12 mouse cellular contexts compared by ENCODE assay signal in the genomic region with DNA sequence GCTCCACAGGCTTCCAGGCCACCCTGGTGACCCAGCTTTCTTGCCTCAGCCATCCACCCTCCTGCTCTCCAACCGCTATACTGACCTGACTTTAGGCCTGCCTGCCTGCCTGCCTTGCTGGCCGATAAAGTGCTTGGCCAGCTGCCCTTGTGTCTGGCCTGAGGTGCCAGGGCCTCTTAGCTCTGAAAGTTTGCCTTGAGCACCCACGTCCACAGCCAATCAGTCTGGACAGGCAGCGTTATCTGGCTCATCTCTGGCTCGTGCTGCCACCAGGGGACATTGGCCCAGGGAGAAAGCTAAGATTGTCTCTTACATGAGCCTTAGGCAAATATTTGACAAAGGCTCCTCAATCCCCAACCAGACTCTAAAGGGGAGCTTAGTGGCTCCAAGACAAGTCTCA.
DNase-seq lines count a peak whose midpoint lies in the region; TF ChIP-seq lines count a peak whose summit lies in the region.
"Had no signal": no experiment of that assay in that cellular context is flagged by ENCODE, and none has a peak within 500 bp of the region (broad histone marks: within the 10 kb centered on the region; RNA-seq: fewer than 3 reads in every experiment).

No protein-coding gene starts in this region.

- no peak overlapping the region for H3K4me3 ChIP-seq in lung, adult 2 months (replicated peaks; ENCODE audit: extremely low read depth, low read depth, low read length)
- H3K4me3 ChIP-seq: liver, embryonic 13.5 days; neural tube, embryonic 13.5 days had no signal

- WGBS in lung, adult 2 months: 62% methylated on average over 5 of the region's 5 CpGs

- DNase-seq in adrenal gland, postnatal 14 days: peak; percentile 32
- no peak for DNase-seq in adrenal gland, postnatal 4 days (ENCODE audit: low spot score in 2 of 2)
- DNase-seq in lung, adult 18-20 months: peak; percentile 45 to 55
- DNase-seq in lung, postnatal 10 days: no peak
- DNase-seq in gonadal fat pad, adult 2 months (ENCODE audit: low read depth): peak; percentile 28
- peak; percentile 40 for DNase-seq in lung, adult 2 months
- DNase-seq in cerebellum, postnatal 10 days: no peak
- DNase-seq in kidney, postnatal 4 days: no peak
- DNase-seq: cerebellum, adult 8-10 months; liver, embryonic 13.5 days; thymus, postnatal 25 days had no signal

- TF ChIP-seq CTCF in lung, adult 2 months (IDR thresholded peaks at IDR 0.05; ENCODE audit: insufficient read depth, low read length): no peak

- H3K4me1 ChIP-seq in lung, adult 2 months (ENCODE audit: control insufficient read depth, insufficient read depth, low read length): peaks cover 7% of the 10 kb centered on the region

- TF ChIP-seq POLR2A in lung, adult 2 months (IDR thresholded peaks at IDR 0.05; ENCODE audit: borderline replicate concordance, extremely low read depth, low read depth, low read length): no peak

Comparison
In these comparisons a context has a peak if more than half of its experiments do, and no peak if none do; other contexts are left out.
1. DNase-seq: peak in adrenal gland, postnatal 14 days (single experiment), lung, adult 18-20 months (2 of 2), gonadal fat pad, adult 2 months (single experiment) and lung, adult 2 months (single experiment); none in adrenal gland, postnatal 4 days (0 of 2), lung, postnatal 10 days (single experiment), cerebellum, postnatal 10 days (0 of 2) and kidney, postnatal 4 days (0 of 2).